Mouse (Mus musculus) embryonic facial prominence, embryonic 13.5 days (tissue): Measurements from ENCODE around the gene Coq8b. TPM values are rescaled to one million over a fixed set of nuclear protein-coding genes. Genes with fewer than 3 reads are reported as not detected.

Experiments
- ATAC-seq: fragments of 200-750 bp; cut with Nextera tagmentation; 2 replicates; pipeline ENCODE4 v1.8.0; 2017; ENCODE audit warnings: low read depth; ENCODE audit not compliant: insufficient number of reproducible peaks, insufficient read depth, low FRiP score, low TSS enrichment
- H3K27ac ChIP-seq: fragments of 300-500 bp; sonication (generic); 2 replicates; pipeline ENCODE4 v1.5.1; 2015; ENCODE audit warnings: moderate library complexity, mild to moderate bottlenecking, inconsistent platforms
- H3K27me3 ChIP-seq: fragments of 300-500 bp; sonication (generic); 2 replicates; pipeline ENCODE4 v1.6.1; 2015; ENCODE audit warnings: mild to moderate bottlenecking, inconsistent platforms
- H3K36me3 ChIP-seq: fragments of 300-500 bp; sonication (generic); 2 replicates; pipeline ENCODE4 v1.6.1; 2015; ENCODE audit warnings: mild to moderate bottlenecking, inconsistent platforms
- H3K4me1 ChIP-seq: fragments of 300-500 bp; sonication (generic); 2 replicates; pipeline ENCODE4 v1.6.1; 2015; ENCODE audit warnings: inconsistent platforms
- H3K4me2 ChIP-seq: fragments of 300-500 bp; sonication (generic); 2 replicates; pipeline ENCODE4 v1.6.1; 2015; ENCODE audit warnings: moderate library complexity, mild to moderate bottlenecking, inconsistent platforms
- H3K4me3 ChIP-seq: fragments of 300-500 bp; sonication (generic); 2 replicates; pipeline ENCODE4 v1.5.1; 2015; ENCODE audit warnings: mild to moderate bottlenecking, inconsistent platforms
- H3K9ac ChIP-seq: fragments of 300-500 bp; sonication (generic); 2 replicates; pipeline ENCODE4 v1.6.1; 2015; ENCODE audit warnings: mild to moderate bottlenecking, inconsistent platforms
- H3K9me3 ChIP-seq: fragments of 300-500 bp; sonication (generic); 2 replicates; pipeline ENCODE4 v1.6.1; 2016; ENCODE audit warnings: inconsistent platforms
- WGBS: fragments of 180-500 bp; shearing (Covaris S2); methylation state at CpG from one replicate; pipeline ENCODE4 v1.1.7; 2015; ENCODE audit warnings: mixed read lengths; 5-methylcytosine and 5-hydroxymethylcytosine counted together
- polyA plus RNA-seq: library from polyadenylated mRNA; unstranded; fragments of >200 nt; fragmentation: Nextera tagmentation; extraction: Ambion mirVana; gene quantifications from 2 replicates; pipeline ENCODE4 v1.2.1, GENCODE M21; 2015

Coq8b gene
- 19.0 and 20.5 TPM in 2 replicates for polyA plus RNA-seq

DNA sequence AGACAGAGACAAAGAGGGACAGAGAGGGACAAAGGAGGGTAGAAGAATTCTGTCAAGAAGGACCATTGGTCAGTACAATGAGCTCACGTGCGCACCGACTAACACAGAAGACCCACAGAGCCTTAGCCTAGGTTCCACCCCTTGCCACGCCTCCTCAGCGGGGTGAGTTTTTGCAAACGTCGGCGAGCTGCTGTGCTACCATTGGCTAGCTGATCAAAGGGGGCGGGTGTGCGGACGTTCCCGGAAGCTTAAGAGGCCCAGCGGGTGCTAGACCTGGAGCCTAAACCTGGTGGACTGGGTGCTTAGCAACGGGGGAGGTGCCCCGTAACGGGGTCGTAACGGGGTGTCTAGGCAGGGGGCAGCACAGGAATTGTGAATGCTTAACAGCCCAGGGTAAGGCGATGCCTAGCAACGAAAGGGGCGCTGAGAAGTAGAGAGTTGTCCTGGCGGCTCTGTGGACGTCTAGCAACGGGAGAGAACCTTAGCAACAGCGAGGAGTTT lies at the start of gene Coq8b:
TSS of gene Coq8b (plus strand) at position 243 of the 501 bp plus-strand sequence.
- Histone ChIP-seq H3K4me2 (peak within 1 kb of the TSS; percentile 83), H3K9ac (peak within 1 kb of the TSS; percentile 73), H3K36me3 (peaks cover 8% of the 10 kb centered on the region), H3K27ac (peak within 1 kb of the TSS; percentile 85), H3K4me3 (peak within 1 kb of the TSS; percentile 56), H3K9me3 (no peaks in the 10 kb centered on the region), H3K27me3 (no peaks in the 10 kb centered on the region), H3K4me1 (peaks cover 16% of the 10 kb centered on the region)
- under 1% methylated on average over 25 of the region's 25 CpGs for WGBS
- ATAC-seq: peak; percentile 89

DNA sequence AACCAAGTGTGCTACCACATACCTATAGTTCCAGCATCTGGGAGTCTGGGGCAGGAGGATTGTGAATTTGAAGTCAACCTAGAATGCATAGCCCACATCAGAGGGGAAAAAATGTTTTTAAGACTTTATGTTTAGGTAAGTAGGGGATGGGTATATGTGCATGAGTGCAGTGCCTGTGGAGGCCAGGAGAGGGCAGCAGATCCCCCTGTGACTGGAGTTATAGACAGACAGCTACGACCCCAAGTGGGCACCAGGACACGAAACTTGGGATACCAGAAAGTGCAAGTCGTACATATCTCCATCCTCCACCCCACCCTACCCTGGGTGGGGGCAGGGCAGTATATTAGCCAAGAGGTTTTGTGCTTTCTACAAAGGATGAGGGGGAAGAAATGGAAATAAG lies 47.9 kb upstream of the Coq8b start:
- H3K36me3 ChIP-seq: peaks cover 68% of the 10 kb centered on the region

DNA sequence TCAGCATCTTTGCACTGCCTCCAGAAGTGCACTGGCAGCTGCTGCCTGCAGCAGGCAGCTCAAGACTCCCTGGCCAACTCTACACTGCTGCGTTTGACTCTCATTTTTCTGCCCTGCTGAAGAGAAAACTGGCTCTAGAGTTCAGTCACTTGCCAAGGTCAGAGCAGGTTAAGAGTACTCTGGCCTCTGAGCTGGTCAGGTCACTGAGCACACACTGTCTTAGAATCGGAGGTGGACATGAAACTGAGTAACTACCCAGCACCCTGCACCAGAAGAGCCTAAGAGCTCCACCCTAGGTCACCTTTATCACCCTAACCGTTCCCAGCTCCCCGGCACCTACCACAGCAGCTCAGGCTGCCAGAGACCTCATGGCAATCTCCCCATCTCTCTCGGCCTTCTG lies 46.8 kb upstream of the Coq8b start:
- 94% methylated on average over 5 of the region's 5 CpGs for WGBS
- Histone ChIP-seq H3K27ac (no peak overlapping the region), H3K36me3 (peaks cover 78% of the 10 kb centered on the region), H3K27me3 (no peaks in the 10 kb centered on the region), H3K4me1 (no peaks in the 10 kb centered on the region), H3K9me3 (no peaks in the 10 kb centered on the region), H3K4me2 (no peak overlapping the region), H3K9ac (no peak overlapping the region), H3K4me3 (no peak overlapping the region)
- no peak for ATAC-seq

More for the DNA sequence above, 47.9 kb upstream of the Coq8b start:
- H3K9me3 ChIP-seq: no peaks in the 10 kb centered on the region
- no peak overlapping the region for H3K4me3 ChIP-seq
- H3K9ac ChIP-seq: no peak overlapping the region
- ATAC-seq: no peak
- no peak overlapping the region for H3K4me2 ChIP-seq
- 70% methylated on average over 3 of the region's 3 CpGs for WGBS
- no peak overlapping the region for H3K27ac ChIP-seq
- no peaks in the 10 kb centered on the region; the same call in 1 of the 2 replicates for H3K4me1 ChIP-seq
- no peaks in the 10 kb centered on the region for H3K27me3 ChIP-seq

DNA sequence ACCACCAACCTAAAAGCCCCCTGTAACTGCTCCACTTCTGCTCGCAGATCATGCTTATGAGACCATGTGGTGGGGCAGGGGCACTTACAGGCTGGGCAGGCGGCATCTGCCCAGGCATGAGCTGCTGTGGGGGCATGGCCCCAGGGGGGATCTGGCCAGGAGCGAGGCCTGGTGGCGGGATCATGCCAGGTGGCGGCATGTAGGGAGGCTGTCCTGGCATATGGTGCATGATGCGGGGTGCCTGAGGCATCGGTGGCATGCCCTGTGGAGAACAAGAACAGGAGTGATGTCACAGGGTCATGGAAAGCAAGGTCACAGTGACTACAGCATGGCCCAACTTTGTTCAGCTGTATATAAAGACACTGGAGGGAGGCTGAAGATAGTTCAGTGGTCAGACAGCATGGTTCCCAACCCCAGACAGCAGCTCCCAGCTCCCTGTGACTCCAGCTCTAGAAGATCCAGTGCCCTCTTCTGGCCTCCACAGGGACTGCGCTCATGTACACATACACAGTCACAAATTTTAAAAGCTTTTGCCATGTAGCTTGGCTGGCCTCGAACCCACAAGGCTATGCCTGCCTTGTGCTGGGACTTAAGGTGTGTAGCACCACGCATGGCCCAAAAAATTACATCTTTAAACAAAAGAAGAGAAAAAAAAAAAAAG lies 43.4 kb upstream of the Coq8b start:
- 95% methylated on average over 10 of the region's 10 CpGs for WGBS
- Histone ChIP-seq H3K4me1 (peaks cover 10% of the 10 kb centered on the region), H3K9ac (no peak overlapping the region), H3K9me3 (no peaks in the 10 kb centered on the region), H3K4me2 (no peak overlapping the region), H3K4me3 (no peak overlapping the region), H3K27me3 (no peaks in the 10 kb centered on the region), H3K36me3 (peaks cover 97% of the 10 kb centered on the region), H3K27ac (no peak overlapping the region)
- ATAC-seq: no peak

DNA sequence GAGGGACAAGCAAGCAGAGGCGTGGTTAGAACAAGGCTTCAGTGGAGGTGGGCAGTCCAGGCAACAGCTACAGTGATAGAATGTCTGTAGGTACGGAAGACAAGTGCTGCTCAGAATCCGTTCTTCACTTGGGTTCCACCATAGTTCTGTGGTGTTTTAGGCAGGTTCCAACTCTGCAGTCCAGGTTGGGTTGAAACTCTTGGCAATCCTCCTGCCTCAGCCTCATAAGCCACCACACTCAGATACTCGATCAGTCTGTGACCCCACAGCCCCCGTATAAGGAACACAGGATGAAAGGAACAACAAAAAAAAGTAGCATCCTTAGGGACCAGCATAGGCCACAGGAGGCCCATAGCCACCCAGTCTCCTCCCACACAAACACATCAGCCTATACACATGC lies 40.4 kb upstream of the Coq8b start:
- peaks cover 69% of the 10 kb centered on the region for H3K36me3 ChIP-seq
- ATAC-seq: no peak
- 89% methylated on average over 5 of the region's 5 CpGs for WGBS

DNA sequence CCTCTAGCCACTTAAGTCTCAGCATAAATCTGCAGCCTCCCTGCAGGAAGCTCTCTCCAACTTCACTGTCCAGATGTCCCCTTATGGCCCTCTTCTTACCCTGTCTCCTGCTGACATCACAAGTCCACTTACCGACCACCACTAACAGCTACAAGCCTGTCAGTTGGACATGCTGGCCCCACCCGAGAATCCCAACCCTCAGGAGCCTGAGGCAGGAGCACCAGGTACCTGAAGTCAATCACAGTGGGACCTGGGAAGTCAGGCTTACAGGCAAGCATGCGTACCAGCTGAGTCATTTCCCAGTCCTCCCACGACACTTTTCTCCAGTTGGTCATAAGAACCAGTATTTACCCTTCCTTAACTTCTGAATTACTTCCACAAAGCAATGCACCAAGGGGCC lies 39.1 kb upstream of the Coq8b start:
- H3K9me3 ChIP-seq: no peaks in the 10 kb centered on the region
- H3K9ac ChIP-seq: peak overlapping the region; percentile 2; the same call in 1 of the 2 replicates
- H3K27me3 ChIP-seq: no peaks in the 10 kb centered on the region
- WGBS: 83% methylated on average over 4 of the region's 4 CpGs
- ATAC-seq: no peak
- peaks cover 17% of the 10 kb centered on the region for H3K4me1 ChIP-seq
- no peak overlapping the region for H3K4me3 ChIP-seq
- H3K27ac ChIP-seq: no peak overlapping the region
- H3K36me3 ChIP-seq: peaks cover 68% of the 10 kb centered on the region
- H3K4me2 ChIP-seq: peak overlapping the region; percentile 95; the same call in 1 of the 2 replicates

More for the DNA sequence above, 40.4 kb upstream of the Coq8b start:
- Histone ChIP-seq H3K9ac (no peak overlapping the region), H3K4me2 (no peak overlapping the region), H3K27me3 (no peaks in the 10 kb centered on the region), H3K4me3 (no peak overlapping the region), H3K4me1 (peaks cover 17% of the 10 kb centered on the region), H3K27ac (no peak overlapping the region), H3K9me3 (no peaks in the 10 kb centered on the region)

DNA sequence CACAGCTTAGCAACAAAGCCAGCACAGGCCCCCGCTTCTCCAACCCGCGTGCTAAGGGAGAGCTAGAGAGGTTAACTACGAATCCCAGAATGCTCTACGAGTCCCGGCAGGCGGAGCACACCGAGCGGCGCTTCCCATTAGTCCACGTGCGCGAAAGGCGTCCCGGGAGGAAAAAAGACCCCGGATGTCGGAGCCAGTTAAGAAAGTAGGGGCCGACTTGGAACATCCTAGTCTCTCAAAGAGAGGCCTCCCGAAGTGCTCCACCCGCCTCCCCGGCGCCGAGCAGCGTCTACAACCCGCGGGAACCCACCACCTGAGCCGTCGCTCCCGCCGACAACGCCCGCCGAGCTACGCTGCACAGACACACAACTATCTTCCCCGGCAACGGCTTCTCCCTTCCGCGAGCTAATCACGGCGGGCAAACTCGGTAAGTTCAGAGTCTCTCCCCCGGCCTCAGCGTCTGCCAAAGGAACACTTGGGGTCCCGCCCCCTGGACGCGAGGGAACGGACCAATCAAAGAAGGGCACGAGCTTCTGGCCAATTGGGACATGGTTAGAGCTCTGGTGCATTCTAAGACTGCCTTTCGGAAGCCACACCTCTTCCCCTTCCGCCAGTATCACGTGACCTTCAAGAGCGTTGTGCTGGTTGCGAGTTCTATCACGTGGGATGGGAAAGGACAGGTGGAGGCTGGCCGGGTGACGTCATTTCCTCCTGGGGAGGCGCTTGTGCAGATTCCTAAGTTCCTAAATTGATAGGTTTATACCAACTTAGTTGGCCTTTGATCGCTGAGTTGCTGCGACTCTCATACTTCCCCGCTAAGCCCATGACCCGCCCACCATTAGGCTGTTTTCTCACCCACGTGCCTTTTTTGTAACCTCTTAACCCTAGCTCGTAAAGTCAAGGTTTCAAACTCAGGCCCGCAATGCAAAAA lies 36.9 kb upstream of the Coq8b start, which contains the start of the genes BC024978 and Snrpa:
TSS of gene BC024978 (plus strand) at position 101 of the 931 bp plus-strand sequence.
TSS of gene Snrpa (minus strand) at position 591 of the 931 bp plus-strand sequence.
- peak within 1 kb of the TSS; percentile 83 for H3K4me3 ChIP-seq
- H3K4me1 ChIP-seq: peaks cover 17% of the 10 kb centered on the region
- no peaks in the 10 kb centered on the region for H3K27me3 ChIP-seq
- ATAC-seq: peak; percentile 98
- no peaks in the 10 kb centered on the region for H3K9me3 ChIP-seq
- peak within 1 kb of the TSS; percentile 95 for H3K9ac ChIP-seq
- H3K27ac ChIP-seq: peak within 1 kb of the TSS; percentile 99
- peak within 1 kb of the TSS; percentile 95 for H3K4me2 ChIP-seq
- H3K36me3 ChIP-seq: peaks cover 51% of the 10 kb centered on the region
- WGBS: 1% methylated on average over 64 of the region's 64 CpGs

DNA sequence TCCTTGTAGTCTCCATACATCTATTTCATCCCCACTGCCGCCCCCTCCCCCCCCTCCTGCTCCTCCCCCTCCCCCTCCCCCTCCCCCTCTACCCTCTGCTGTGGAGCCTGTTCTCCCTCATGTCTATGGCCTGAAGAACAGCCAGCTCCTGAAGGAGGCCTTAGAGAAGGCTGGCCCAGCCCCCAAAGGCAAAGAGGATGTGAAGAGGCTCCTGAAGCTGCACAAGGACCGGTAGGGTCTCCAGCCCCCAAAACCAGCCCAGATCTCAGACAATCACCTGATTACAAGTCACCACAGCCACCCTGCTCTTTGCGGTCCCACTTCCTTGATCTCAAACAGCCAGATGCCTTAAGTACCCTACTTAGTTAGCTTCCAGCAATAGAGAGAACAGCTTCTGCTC lies 35.7 kb upstream of the Coq8b start:
- no peak overlapping the region for H3K4me3 ChIP-seq
- peaks cover 17% of the 10 kb centered on the region for H3K4me1 ChIP-seq
- no peak for ATAC-seq
- no peak overlapping the region for H3K9ac ChIP-seq
- no peaks in the 10 kb centered on the region for H3K27me3 ChIP-seq
- no peak overlapping the region for H3K27ac ChIP-seq
- peak overlapping the region; percentile 95; the same call in 1 of the 2 replicates for H3K4me2 ChIP-seq
- WGBS: 86% methylated on average over 2 of the region's 3 CpGs
- peaks cover 48% of the 10 kb centered on the region for H3K36me3 ChIP-seq
- no peaks in the 10 kb centered on the region for H3K9me3 ChIP-seq

DNA sequence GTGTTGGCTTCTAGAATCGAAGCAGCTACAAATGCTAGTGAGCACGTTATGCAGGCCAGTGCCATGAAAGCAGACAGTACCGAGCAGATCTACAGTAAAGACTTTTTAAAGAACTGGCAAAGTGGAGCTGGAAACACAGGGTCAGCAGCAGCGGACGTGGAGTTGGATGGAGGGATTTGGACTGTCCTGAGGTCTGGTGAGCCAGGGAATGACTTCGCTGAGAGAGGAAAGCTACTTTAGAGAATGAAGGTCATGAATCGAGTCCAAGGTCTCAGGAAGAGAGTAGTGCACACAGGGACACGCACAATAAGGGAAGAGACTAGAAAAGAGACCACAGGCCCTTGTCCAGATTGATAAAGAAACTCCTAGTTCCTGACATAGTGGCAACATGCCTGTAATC lies 35.2 kb upstream of the Coq8b start:
- H3K9me3 ChIP-seq: no peaks in the 10 kb centered on the region
- peaks cover 17% of the 10 kb centered on the region for H3K4me1 ChIP-seq
- no peak for ATAC-seq
- no peak overlapping the region for H3K4me2 ChIP-seq
- peaks cover 47% of the 10 kb centered on the region for H3K36me3 ChIP-seq
- 90% methylated on average over 8 of the region's 8 CpGs for WGBS
- H3K9ac ChIP-seq: no peak overlapping the region
- no peak overlapping the region for H3K27ac ChIP-seq
- H3K27me3 ChIP-seq: no peaks in the 10 kb centered on the region
- no peak overlapping the region for H3K4me3 ChIP-seq

DNA sequence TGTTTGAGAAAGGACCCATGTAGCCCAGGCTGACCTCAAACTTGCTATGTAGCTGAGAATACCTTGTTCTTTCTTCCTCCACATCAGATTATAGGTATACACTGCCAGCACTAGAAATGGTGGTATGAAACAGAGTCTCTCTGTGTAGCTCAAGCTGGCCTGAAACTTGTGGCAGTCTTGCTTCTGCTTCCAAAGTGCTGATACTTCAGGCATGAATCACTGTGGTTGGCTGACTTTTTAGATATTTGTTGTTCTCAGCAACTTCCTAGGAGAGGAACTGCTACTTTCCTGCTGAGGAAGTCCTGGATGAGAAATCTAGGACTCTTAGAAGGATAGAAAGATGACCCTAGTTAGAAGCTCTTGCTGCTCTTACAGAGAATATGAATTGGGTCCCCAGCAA lies 34.5 kb upstream of the Coq8b start:
- H3K36me3 ChIP-seq: peaks cover 47% of the 10 kb centered on the region
- no peaks in the 10 kb centered on the region for H3K9me3 ChIP-seq
- H3K27ac ChIP-seq: no peak overlapping the region
- ATAC-seq: no peak
- H3K27me3 ChIP-seq: no peaks in the 10 kb centered on the region
- no peak overlapping the region for H3K4me3 ChIP-seq
- no peak overlapping the region for H3K9ac ChIP-seq
- peaks cover 15% of the 10 kb centered on the region for H3K4me1 ChIP-seq
- H3K4me2 ChIP-seq: no peak overlapping the region

DNA sequence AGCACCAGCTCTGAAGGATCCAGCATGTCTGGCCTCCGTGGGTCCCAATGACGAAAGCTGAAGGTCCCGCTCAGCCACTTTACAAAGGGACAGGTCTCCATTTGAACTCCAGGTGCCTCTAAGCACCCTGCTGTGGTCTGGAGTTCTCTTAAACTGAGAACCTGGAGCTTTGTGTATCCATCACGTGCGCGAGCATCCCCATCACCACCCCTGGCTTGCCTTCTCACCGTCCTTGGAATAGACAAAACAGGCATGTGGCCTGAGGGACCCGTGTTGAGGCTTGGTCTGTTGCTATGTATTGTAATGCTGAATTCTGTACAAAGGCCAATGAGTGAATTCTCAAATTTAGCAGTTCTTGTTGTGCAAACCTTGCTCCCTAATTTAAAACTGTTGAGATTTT lies 34.0 kb upstream of the Coq8b start:
- no peak overlapping the region for H3K4me3 ChIP-seq
- WGBS: 93% methylated on average over 8 of the region's 8 CpGs
- no peaks in the 10 kb centered on the region for H3K9me3 ChIP-seq
- no peak overlapping the region for H3K9ac ChIP-seq
- no peak overlapping the region for H3K27ac ChIP-seq
- H3K4me2 ChIP-seq: no peak overlapping the region
- peaks cover 47% of the 10 kb centered on the region for H3K36me3 ChIP-seq
- ATAC-seq: no peak
- no peaks in the 10 kb centered on the region for H3K27me3 ChIP-seq
- peaks cover 11% of the 10 kb centered on the region for H3K4me1 ChIP-seq
